Mouse (Mus musculus) small intestine, adult 2 months (tissue): ENCODE results near the gene D17H6S53E.

Experiments used
- CTCF ChIP-seq: fragments of 200-500 bp; IDR thresholded peaks from 2 replicates; pipeline ENCODE4 v1.5.1; 2012; ENCODE audit warnings: low read depth, mild to moderate bottlenecking, control low read depth, inconsistent platforms, low read length, moderate library complexity, mixed read lengths; ENCODE audit not compliant: insufficient replicate concordance, insufficient read length; ENCODE audit errors: extremely low read depth
- POLR2A ChIP-seq: fragments of 200-500 bp; IDR thresholded peaks from 2 replicates; pipeline ENCODE4 v1.6.1; 2012; ENCODE audit warnings: low read depth, mild to moderate bottlenecking, control low read depth, inconsistent platforms, low read length, moderate library complexity

DNA sequence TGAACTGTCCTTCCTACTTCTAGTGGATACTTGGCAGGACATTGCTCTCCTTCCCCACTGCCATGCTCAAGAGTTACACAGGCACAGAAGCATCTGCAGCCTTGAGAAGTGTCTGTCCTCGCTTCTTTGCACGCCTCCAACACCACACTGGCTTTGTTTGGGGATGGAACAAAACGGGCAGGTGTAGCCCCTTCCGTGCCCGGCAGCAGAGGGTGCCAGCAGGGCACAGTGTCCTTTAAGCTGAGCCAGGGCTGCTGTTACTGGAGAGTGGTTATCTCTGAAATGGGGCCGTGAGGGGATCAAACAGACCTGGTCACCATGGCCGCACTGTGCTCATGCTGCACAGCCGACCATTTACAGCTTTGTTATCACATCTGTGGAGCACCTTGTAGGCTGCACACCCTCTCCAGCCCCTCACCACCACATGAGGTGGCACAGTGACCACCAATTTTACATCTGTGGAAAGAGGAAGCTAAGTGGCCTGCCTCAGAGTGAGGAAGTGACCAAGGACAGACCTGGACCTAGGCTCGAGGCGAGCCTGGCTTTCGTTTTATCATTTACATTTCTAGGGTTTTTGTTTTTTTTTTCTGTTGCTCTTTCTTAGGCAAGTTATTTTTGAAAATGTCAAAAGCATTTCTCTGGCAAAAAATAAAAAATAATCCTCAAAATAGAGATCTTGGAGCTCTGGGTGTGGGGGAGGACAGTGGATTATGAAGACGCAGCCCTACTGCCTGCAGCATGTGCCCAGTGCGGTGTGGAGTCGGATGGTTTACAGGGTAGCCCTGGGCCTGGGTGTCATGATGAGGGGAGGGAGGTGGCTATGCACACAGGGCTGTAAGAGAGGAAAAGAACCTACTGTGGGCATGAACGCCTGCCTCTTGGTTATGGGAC lies 31.5 kb upstream of the D17H6S53E start:
- no peak for TF ChIP-seq POLR2A
- no peak for TF ChIP-seq CTCF
